Comparison of ENCODE assay signal across 8 mouse cellular contexts in genomic region chr17:27466620-27467019, GRCm38 (mm10). TPM values are rescaled to one million over a fixed set of nuclear protein-coding genes. Genes with fewer than 3 reads are reported as not detected.
A peak's percentile ranks its signal among the peaks of the same experiment; 100 is the strongest.
DNase-seq lines count a peak whose midpoint lies in the region; ATAC-seq and TF ChIP-seq lines count a peak whose summit lies in the region.

No protein-coding gene starts in this region.

- no peaks in the 10 kb centered on the region for H3K9me3 ChIP-seq in liver, embryonic 13.5 days (replicated peaks)

- no peak for ATAC-seq in liver, embryonic 13.5 days (ENCODE audit: low read depth)

- no peak overlapping the region for H3K9ac ChIP-seq in liver, embryonic 13.5 days

- no peaks in the 10 kb centered on the region for H3K27me3 ChIP-seq in kidney, adult 2 months (replicated peaks; ENCODE audit: control insufficient read depth, insufficient read depth, low read length)
- 0 out of 2 replicates have a peak, but pooled peaks cover 2% of the 10 kb centered on the region for H3K27me3 ChIP-seq in liver, embryonic 13.5 days

- intact Hi-C loops in heart, postnatal 10 days (cut with DNase I) = no loop called here

- 20% methylated on average over 6 of the region's 6 CpGs for WGBS in kidney, adult 2 months
- 14% methylated on average over 6 of the region's 6 CpGs for WGBS in liver, embryonic 13.5 days (ENCODE audit: insufficient replicate concordance)

- no peak overlapping the region for H3K27ac ChIP-seq in kidney, adult 2 months (ENCODE audit: insufficient read depth, low read depth, low read length)
- no peak overlapping the region for H3K27ac ChIP-seq in liver, embryonic 13.5 days

- no peak overlapping the region for H3K4me3 ChIP-seq in kidney, adult 2 months (ENCODE audit: insufficient read depth, low read depth, low read length)
- H3K4me3 ChIP-seq in liver, embryonic 13.5 days (replicated peaks) = no peak overlapping the region

- no peaks in the 10 kb centered on the region for H3K36me3 ChIP-seq in kidney, adult 2 months (ENCODE audit: control insufficient read depth, insufficient read depth, low read length)
- no peaks in the 10 kb centered on the region for H3K36me3 ChIP-seq in liver, embryonic 13.5 days

- no peak for TF ChIP-seq POLR2A in kidney, adult 2 months (IDR thresholded peaks at IDR 0.05; ENCODE audit: low read depth, low read length)

- TF ChIP-seq CTCF in kidney, adult 2 months (conservative IDR thresholded peaks at IDR 0.05; ENCODE audit: insufficient read depth, insufficient read length, low read depth, low read length) = no peak

- H3K4me2 ChIP-seq in liver, embryonic 13.5 days = no peak overlapping the region

- peak; percentile 42 for DNase-seq in kidney, adult 2 months
- DNase-seq in kidney, adult 11 months = no peak
- peak; percentile 60 for DNase-seq in adipocyte (ENCODE audit: low spot score)
- DNase-seq in heart, postnatal 10 days = peak; percentile 69 to 81
- peak; percentile 26 for DNase-seq in liver, embryonic 13.5 days
- peak; percentile 67 for DNase-seq in retina, embryonic 14.5 days (ENCODE audit: low spot score)
- DNase-seq in right cerebral cortex, postnatal 4 days = no peak
- DNase-seq in left cerebral cortex, adult 18-20 months (ENCODE audit: low spot score in 2 of 2) = no peak

- no peaks in the 10 kb centered on the region for H3K4me1 ChIP-seq in kidney, adult 2 months (ENCODE audit: control insufficient read depth, insufficient read depth, low read length)
- H3K4me1 ChIP-seq in liver, embryonic 13.5 days (replicated peaks) = no peaks in the 10 kb centered on the region

RNA-seq across cellular contexts. Expression of gene Grm4, which starts 54.6 kb away (rescaled TPM):
- 0.02 and 0.03 TPM in 2 replicates for polyA plus RNA-seq in kidney, adult 2 months (2012; rRNA removed)
- under 1 TPM in 1 of 2 experiments, not detected in 1; 0.20 TPM for total RNA-seq in heart, postnatal 10 days (2021)
- polyA plus RNA-seq in liver, embryonic 13.5 days (2015; fragmentation: Nextera tagmentation; extraction: Ambion mirVana) = not detected in 2 replicates
- 10 to 100 TPM; 22.3 to 27.6 TPM for total RNA-seq in left cerebral cortex, adult 18-20 months (2021)

Comparison
In these comparisons a context has a peak if more than half of its experiments do, and no peak if none do; other contexts are left out.
1. DNase-seq: peak in kidney, adult 2 months (single experiment), adipocyte (single experiment), heart, postnatal 10 days (2 of 2), liver, embryonic 13.5 days (single experiment) and retina, embryonic 14.5 days (single experiment); none in kidney, adult 11 months (single experiment), right cerebral cortex, postnatal 4 days (single experiment) and left cerebral cortex, adult 18-20 months (0 of 2).
2. RNA of gene Grm4, which starts 54.6 kb away (total RNA-seq): 22.3 to 27.6 TPM in left cerebral cortex, adult 18-20 months; 0.20 TPM in heart, postnatal 10 days; every median in the first group is over 10 times any median in the second.